Mouse (Mus musculus) neural tube, embryonic 15.5 days (tissue): ENCODE data around the gene Cd180. TPM values are rescaled to one million over a fixed set of nuclear protein-coding genes. Genes with fewer than 3 reads are reported as not detected.

Source experiments
- ATAC-seq: fragments of 200-750 bp; cut with Nextera tagmentation; 2 replicates; pipeline ENCODE4 v1.8.0; 2017; ENCODE audit warnings: mild to moderate bottlenecking, moderate TSS enrichment, moderate library complexity; ENCODE audit not compliant: low FRiP score
- H3K27ac ChIP-seq: fragments of 300-500 bp; sonication (generic); replicated peaks from 2 replicates; pipeline ENCODE4 v1.5.1; 2015; ENCODE audit warnings: mild to moderate bottlenecking, inconsistent platforms
- H3K27me3 ChIP-seq: fragments of 300-500 bp; sonication (generic); replicated peaks from 2 replicates; pipeline ENCODE4 v1.6.1; 2015; ENCODE audit warnings: inconsistent platforms
- H3K36me3 ChIP-seq: fragments of 300-500 bp; sonication (generic); 2 replicates; pipeline ENCODE4 v1.6.1; 2015; ENCODE audit warnings: inconsistent platforms
- H3K4me1 ChIP-seq: fragments of 300-500 bp; sonication (generic); 2 replicates; pipeline ENCODE4 v1.6.1; 2015; ENCODE audit warnings: inconsistent platforms
- H3K4me2 ChIP-seq: fragments of 300-500 bp; sonication (generic); 2 replicates; pipeline ENCODE4 v1.6.1; 2015; ENCODE audit warnings: inconsistent platforms, mild to moderate bottlenecking, moderate library complexity
- H3K4me3 ChIP-seq: fragments of 300-500 bp; sonication (generic); replicated peaks from 2 replicates; pipeline ENCODE4 v1.5.1; 2015; ENCODE audit warnings: mild to moderate bottlenecking, inconsistent platforms
- H3K9ac ChIP-seq: fragments of 300-500 bp; sonication (generic); replicated peaks from 2 replicates; pipeline ENCODE4 v1.6.1; 2015; ENCODE audit warnings: mild to moderate bottlenecking, inconsistent platforms
- H3K9me3 ChIP-seq: fragments of 300-500 bp; sonication (generic); replicated peaks from 2 replicates; pipeline ENCODE4 v1.6.1; 2016; ENCODE audit warnings: inconsistent platforms
- WGBS: fragments of 180-500 bp; shearing (Covaris S2); methylation state at CpG from one replicate; pipeline ENCODE4 v1.1.7; 2015; ENCODE audit warnings: mixed read lengths; 5-methylcytosine and 5-hydroxymethylcytosine counted together
- polyA plus RNA-seq: library from polyadenylated mRNA; unstranded; fragments of >200 nt; fragmentation: Nextera tagmentation; extraction: Ambion mirVana; gene quantifications from 2 replicates; pipeline ENCODE4 v1.2.1, GENCODE M21; 2015

Cd180 gene
- polyA plus RNA-seq, 1 experiment from 2014 or later = 0.77 TPM

GRCm38 (mm10) chr13:102768512-102768911 lies 75.2 kb downstream of the Cd180 start:
- Histone ChIP-seq H3K27ac (peak overlapping the region; percentile 30; the same call in 1 of the 2 replicates), H3K4me2 (no peak overlapping the region), H3K27me3 (no peaks in the 10 kb centered on the region), H3K9ac (no peak overlapping the region), H3K9me3 (no peaks in the 10 kb centered on the region), H3K4me3 (no peak overlapping the region), H3K4me1 (peaks cover 45% of the 10 kb centered on the region), H3K36me3 (no peaks in the 10 kb centered on the region)
- WGBS = 52% methylated on average over 11 of the region's 11 CpGs
- ATAC-seq = no peak

GRCm38 (mm10) chr13:102770194-102770593 lies 76.8 kb downstream of the Cd180 start:
- Histone ChIP-seq H3K9me3 (no peaks in the 10 kb centered on the region), H3K36me3 (no peaks in the 10 kb centered on the region), H3K27me3 (no peaks in the 10 kb centered on the region), H3K4me2 (no peak overlapping the region), H3K27ac (no peak overlapping the region), H3K4me3 (no peak overlapping the region), H3K9ac (no peak overlapping the region), H3K4me1 (peaks cover 47% of the 10 kb centered on the region)
- no peak for ATAC-seq
- WGBS = 43% methylated on average over 8 of the region's 8 CpGs

- 0 out of 2 replicates have a peak, but pooled peaks cover 3% of the 10 kb centered on the region for H3K27me3 ChIP-seq
- peaks cover 31% of the 10 kb centered on the region for H3K4me1 ChIP-seq
- no peak overlapping the region for H3K4me2 ChIP-seq
- H3K9ac ChIP-seq = no peak overlapping the region
- ATAC-seq = no peak
- no peak overlapping the region for H3K4me3 ChIP-seq
- H3K27ac ChIP-seq = no peak overlapping the region
- no peaks in the 10 kb centered on the region for H3K36me3 ChIP-seq
- WGBS = 94% methylated on average over 9 of the region's 9 CpGs
- H3K9me3 ChIP-seq = no peaks in the 10 kb centered on the region
Observed at GRCm38 (mm10) chr13:102773169-102773568, 79.8 kb downstream of the Cd180 start.

- Histone ChIP-seq H3K9me3 (no peaks in the 10 kb centered on the region), H3K4me3 (no peak overlapping the region), H3K27ac (peak overlapping the region; percentile 38; the same call in 1 of the 2 replicates), H3K4me1 (peaks cover 18% of the 10 kb centered on the region), H3K9ac (no peak overlapping the region), H3K36me3 (no peaks in the 10 kb centered on the region), H3K27me3 (0 out of 2 replicates have a peak, but pooled peaks cover 3% of the 10 kb centered on the region), H3K4me2 (0 out of 2 replicates have a peak overlapping the region, but pooled peaks have one; percentile 11)
- ATAC-seq = peak; percentile 65; the same call in 1 of the 2 replicates
- WGBS = 20% methylated on average over 7 of the region's 7 CpGs
Observed at GRCm38 (mm10) chr13:102774786-102775201, 81.4 kb downstream of the Cd180 start.

GRCm38 (mm10) chr13:102775506-102775905 lies 82.1 kb downstream of the Cd180 start:
- H3K9ac ChIP-seq = no peak overlapping the region
- WGBS = 67% methylated on average over 6 of the region's 6 CpGs
- H3K4me1 ChIP-seq = peaks cover 15% of the 10 kb centered on the region
- no peak overlapping the region for H3K27ac ChIP-seq
- H3K36me3 ChIP-seq = no peaks in the 10 kb centered on the region
- no peak overlapping the region for H3K4me2 ChIP-seq
- ATAC-seq = no peak
- H3K4me3 ChIP-seq = no peak overlapping the region
- H3K27me3 ChIP-seq = 0 out of 2 replicates have a peak, but pooled peaks cover 3% of the 10 kb centered on the region
- no peaks in the 10 kb centered on the region for H3K9me3 ChIP-seq

- Histone ChIP-seq H3K9ac (no peak overlapping the region), H3K27ac (no peak overlapping the region), H3K9me3 (no peaks in the 10 kb centered on the region), H3K27me3 (0 out of 2 replicates have a peak, but pooled peaks cover 5% of the 10 kb centered on the region), H3K36me3 (no peaks in the 10 kb centered on the region), H3K4me1 (peaks cover 13% of the 10 kb centered on the region), H3K4me2 (no peak overlapping the region), H3K4me3 (no peak overlapping the region)
- no peak for ATAC-seq
- 98% methylated on average over 3 of the region's 3 CpGs for WGBS
Observed at GRCm38 (mm10) chr13:102778859-102779258, 85.5 kb downstream of the Cd180 start.

- no peak overlapping the region for H3K27ac ChIP-seq
- WGBS = 42% methylated on average over 3 of the region's 3 CpGs
- H3K9me3 ChIP-seq = no peaks in the 10 kb centered on the region
- H3K27me3 ChIP-seq = 0 out of 2 replicates have a peak, but pooled peaks cover 5% of the 10 kb centered on the region
- no peaks in the 10 kb centered on the region for H3K36me3 ChIP-seq
- H3K4me1 ChIP-seq = peaks cover 9% of the 10 kb centered on the region
- no peak for ATAC-seq
- no peak overlapping the region for H3K9ac ChIP-seq
- no peak overlapping the region for H3K4me3 ChIP-seq
- H3K4me2 ChIP-seq = no peak overlapping the region
Observed at GRCm38 (mm10) chr13:102779275-102779674, 85.9 kb downstream of the Cd180 start.

- H3K4me1 ChIP-seq = peaks cover 9% of the 10 kb centered on the region
- no peak overlapping the region for H3K4me3 ChIP-seq
- WGBS = 52% methylated on average over 7 of the region's 7 CpGs
- H3K9me3 ChIP-seq = no peaks in the 10 kb centered on the region
- no peak overlapping the region for H3K9ac ChIP-seq
- no peaks in the 10 kb centered on the region for H3K36me3 ChIP-seq
- no peak overlapping the region for H3K4me2 ChIP-seq
- ATAC-seq = no peak
- no peak overlapping the region for H3K27ac ChIP-seq
- H3K27me3 ChIP-seq = 0 out of 2 replicates have a peak, but pooled peaks cover 2% of the 10 kb centered on the region
Observed at GRCm38 (mm10) chr13:102783531-102784310, 90.4 kb downstream of the Cd180 start.

GRCm38 (mm10) chr13:102786666-102787230 lies 93.4 kb downstream of the Cd180 start:
- 71% methylated on average over 10 of the region's 10 CpGs for WGBS
- Histone ChIP-seq H3K9ac (no peak overlapping the region), H3K36me3 (no peaks in the 10 kb centered on the region), H3K27ac (no peak overlapping the region), H3K27me3 (0 out of 2 replicates have a peak, but pooled peaks cover 1% of the 10 kb centered on the region), H3K4me2 (no peak overlapping the region), H3K9me3 (no peaks in the 10 kb centered on the region), H3K4me3 (no peak overlapping the region), H3K4me1 (peaks cover 9% of the 10 kb centered on the region)
- no peak for ATAC-seq
